Mouse (Mus musculus) hindbrain, embryonic 11.5 days (tissue): ENCODE results near the gene Ankrd22. TPM values are rescaled to one million over a fixed set of nuclear protein-coding genes. Genes with fewer than 3 reads are reported as not detected.

Experiments used
- ATAC-seq: fragments of 200-750 bp; cut with Nextera tagmentation; 2 replicates; pipeline ENCODE4 v1.8.0; 2017; ENCODE audit warnings: mild to moderate bottlenecking, moderate TSS enrichment, moderate library complexity; ENCODE audit not compliant: low FRiP score
- DNase-seq: peaks from one replicate; pipeline ENCODE4 v3.0.0-alpha.2; 2015; ENCODE audit warnings: low spot score
- H3K27ac ChIP-seq: fragments of 300-500 bp; sonication (generic); 2 replicates; pipeline ENCODE4 v1.5.1; 2014; ENCODE audit warnings: mild to moderate bottlenecking, low read depth, low read length
- H3K27me3 ChIP-seq: fragments of 300-500 bp; sonication (generic); 2 replicates; pipeline ENCODE4 v1.6.1; 2014; ENCODE audit warnings: mild to moderate bottlenecking, low read length, moderate library complexity, mixed read lengths; ENCODE audit not compliant: control insufficient read depth, insufficient read depth
- H3K36me3 ChIP-seq: fragments of 300-500 bp; sonication (generic); 2 replicates; pipeline ENCODE4 v1.6.1; 2014; ENCODE audit warnings: mild to moderate bottlenecking, low read length, moderate library complexity, mixed read lengths; ENCODE audit not compliant: control insufficient read depth, insufficient read depth
- H3K4me1 ChIP-seq: fragments of 300-500 bp; sonication (generic); replicated peaks from 2 replicates; pipeline ENCODE4 v1.6.1; 2014; ENCODE audit warnings: low read length, mixed read lengths; ENCODE audit not compliant: control insufficient read depth, insufficient read depth
- H3K4me2 ChIP-seq: fragments of 300-500 bp; sonication (generic); replicated peaks from 2 replicates; pipeline ENCODE4 v1.6.1; 2014; ENCODE audit warnings: mild to moderate bottlenecking, low read depth, low read length
- H3K4me3 ChIP-seq: fragments of 300-500 bp; sonication (generic); 2 replicates; pipeline ENCODE4 v1.5.1; 2014; ENCODE audit warnings: low read depth, low read length
- H3K9ac ChIP-seq: fragments of 300-500 bp; sonication (generic); 2 replicates; pipeline ENCODE4 v1.6.1; 2014; ENCODE audit warnings: low read depth, low read length
- H3K9me3 ChIP-seq: fragments of 300-500 bp; sonication (generic); 2 replicates; pipeline ENCODE4 v1.6.1; 2016; ENCODE audit warnings: low read length; ENCODE audit not compliant: control insufficient read depth
- WGBS: fragments of 180-500 bp; shearing (Covaris S2); extraction: QIAGEN DNeasy Blood & Tissue Kit; methylation state at CpG from one replicate; pipeline ENCODE4 v1.1.7; 2014; 5-methylcytosine and 5-hydroxymethylcytosine counted together
- polyA plus RNA-seq: library from polyadenylated mRNA; unstranded; fragments of >200 nt; fragmentation: Nextera tagmentation; extraction: Ambion mirVana; gene quantifications from 2 replicates; pipeline ENCODE4 v1.2.1, GENCODE M21; 2014

The Ankrd22 gene
- polyA plus RNA-seq, 1 experiment from 2014 or later: not detected

DNA sequence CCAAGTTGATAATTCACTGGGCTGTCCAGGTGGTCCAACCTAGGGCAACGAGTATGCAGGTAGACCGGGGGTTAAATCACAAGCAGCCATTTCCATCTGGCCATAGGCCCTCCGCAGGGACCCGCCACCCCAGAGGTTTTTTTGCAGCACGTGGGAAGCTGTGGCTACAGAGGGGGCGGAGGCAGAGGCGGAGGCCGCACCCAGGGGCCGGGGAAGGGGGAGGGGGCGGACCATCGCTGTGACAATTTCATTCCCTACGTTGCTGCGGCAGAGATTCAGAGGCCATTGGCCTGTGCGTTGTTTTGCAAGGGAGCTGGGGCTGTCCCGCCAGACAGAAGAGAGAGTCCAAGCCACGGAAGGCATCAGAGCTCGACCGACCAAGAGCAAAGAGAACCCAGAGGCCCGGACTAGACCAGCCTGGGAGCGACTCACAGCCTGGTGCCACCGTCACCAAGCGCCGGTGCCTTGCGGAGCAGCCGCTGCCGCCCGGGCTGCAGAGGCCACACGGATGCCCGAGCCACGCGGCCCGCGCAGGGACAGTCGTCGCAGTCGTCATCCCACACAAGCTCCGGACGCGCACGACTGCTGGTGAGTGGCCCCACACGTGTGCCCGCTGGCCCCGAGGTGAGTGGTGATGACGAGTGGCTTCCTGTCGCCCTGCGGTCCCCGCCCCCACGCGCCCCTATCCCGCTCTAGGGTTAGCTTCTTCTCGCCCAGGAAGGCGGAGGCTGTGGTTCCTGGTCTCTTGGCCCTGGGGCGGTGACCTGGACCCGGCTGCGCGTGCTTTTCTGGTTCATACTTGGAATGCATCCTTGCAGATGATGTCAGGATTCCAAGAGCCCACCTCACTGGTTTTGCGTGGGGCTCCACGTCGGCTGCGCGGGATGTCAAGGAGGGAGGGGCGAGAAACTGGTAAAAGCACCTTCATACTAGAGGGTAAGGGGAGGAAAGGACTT is 26.4 kb upstream of the Ankrd22 start, which contains the start of gene Stambpl1:
Gene Stambpl1, plus strand, starts transcription at position 222 of the 956 bp plus-strand sequence.
- peak; percentile 69 for DNase-seq
- 0 out of 2 replicates have a peak, but pooled peaks cover 2% of the 10 kb centered on the region for H3K27me3 ChIP-seq
- peak; percentile 89 for ATAC-seq
- WGBS: under 1% methylated on average over 61 of the region's 62 CpGs
- H3K4me3 ChIP-seq: peak within 1 kb of the TSS; percentile 63
- no peaks in the 10 kb centered on the region for H3K4me1 ChIP-seq
- H3K9ac ChIP-seq: peak within 1 kb of the TSS; percentile 62
- no peak within 1 kb of the TSS for H3K27ac ChIP-seq
- H3K36me3 ChIP-seq: no peaks in the 10 kb centered on the region
- no peaks in the 10 kb centered on the region for H3K9me3 ChIP-seq
- H3K4me2 ChIP-seq: peak within 1 kb of the TSS; percentile 94

DNA sequence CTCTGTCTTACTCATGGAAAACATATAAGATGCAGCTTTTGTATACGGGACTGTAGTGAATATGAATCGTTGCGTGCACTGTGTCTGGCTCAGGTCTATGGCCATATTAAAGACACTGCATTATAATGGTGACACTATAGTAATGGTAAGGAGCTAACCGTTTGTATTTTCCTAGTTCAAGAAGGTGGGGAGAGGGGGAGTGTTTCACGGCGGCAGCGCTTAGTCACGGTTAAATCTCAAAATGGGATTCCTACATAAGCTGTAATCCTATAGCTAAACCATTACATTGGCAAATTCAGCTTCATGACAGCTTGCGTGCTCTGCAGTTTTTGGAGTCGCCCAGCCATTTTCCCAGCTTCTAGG is 25.8 kb upstream of the Ankrd22 start:
- DNase-seq (no peak), ATAC-seq (peak; percentile 48; the same call in 1 of the 2 replicates)
- H3K27ac ChIP-seq: no peak overlapping the region
- 0 out of 2 replicates have a peak, but pooled peaks cover 2% of the 10 kb centered on the region for H3K27me3 ChIP-seq
- no peaks in the 10 kb centered on the region for H3K36me3 ChIP-seq
- peak overlapping the region; percentile 63 for H3K4me3 ChIP-seq
- no peak overlapping the region for H3K9ac ChIP-seq
- 31% methylated on average over 10 of the region's 10 CpGs for WGBS
- H3K4me1 ChIP-seq: no peaks in the 10 kb centered on the region
- no peaks in the 10 kb centered on the region for H3K9me3 ChIP-seq
- H3K4me2 ChIP-seq: peak overlapping the region; percentile 94

DNA sequence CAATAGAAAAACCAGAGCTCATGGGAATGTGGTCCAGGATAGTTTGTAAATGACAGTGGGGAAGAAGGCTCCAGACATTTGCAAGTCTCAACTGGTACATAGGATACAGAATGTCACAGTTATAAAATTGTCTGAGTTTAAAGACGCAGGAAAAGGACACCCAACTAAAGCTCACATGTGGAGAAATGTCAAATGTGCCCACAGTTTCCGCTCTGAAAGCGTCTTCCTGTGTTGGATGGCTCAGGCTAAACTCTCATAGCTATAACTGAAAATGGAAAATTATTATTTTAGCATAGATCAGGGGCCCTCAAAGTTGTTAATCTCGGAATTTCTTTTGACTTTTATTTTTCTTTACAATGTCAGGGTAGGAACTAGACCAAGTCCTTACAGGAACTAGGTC is 21.0 kb upstream of the Ankrd22 start:
- Histone ChIP-seq H3K4me1 (no peaks in the 10 kb centered on the region), H3K4me2 (no peak overlapping the region), H3K27me3 (0 out of 2 replicates have a peak, but pooled peaks cover 2% of the 10 kb centered on the region), H3K36me3 (no peaks in the 10 kb centered on the region), H3K4me3 (no peak overlapping the region), H3K9ac (no peak overlapping the region), H3K9me3 (no peaks in the 10 kb centered on the region), H3K27ac (no peak overlapping the region)
- WGBS: 91% methylated on average over 4 of the region's 4 CpGs
- ATAC-seq: no peak
- no peak for DNase-seq

DNA sequence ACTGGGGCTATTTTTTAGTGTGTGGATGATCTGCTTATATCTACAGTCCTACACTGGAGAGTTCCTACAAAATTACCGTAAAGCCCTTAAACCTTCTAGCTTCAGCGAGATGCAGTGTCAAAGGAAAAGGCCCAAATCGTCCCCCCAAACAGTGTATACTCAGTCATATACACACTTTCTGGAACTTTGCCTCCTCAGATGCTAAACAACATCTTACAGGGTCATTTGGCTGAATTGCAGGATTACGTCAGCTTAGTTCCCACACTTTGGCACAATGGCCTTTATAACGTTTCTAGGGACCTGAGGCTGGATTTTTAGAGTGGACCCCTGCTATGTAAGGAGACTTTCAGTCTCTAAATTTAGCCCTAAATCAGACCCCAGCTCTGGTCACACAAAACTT is 16.6 kb upstream of the Ankrd22 start:
- no peak for DNase-seq
- 79% methylated on average over 5 of the region's 5 CpGs for WGBS
- H3K27ac ChIP-seq: no peak overlapping the region
- no peak overlapping the region for H3K4me2 ChIP-seq
- no peaks in the 10 kb centered on the region for H3K27me3 ChIP-seq
- H3K4me3 ChIP-seq: no peak overlapping the region
- H3K4me1 ChIP-seq: no peaks in the 10 kb centered on the region
- H3K9ac ChIP-seq: no peak overlapping the region
- no peaks in the 10 kb centered on the region for H3K36me3 ChIP-seq
- H3K9me3 ChIP-seq: no peaks in the 10 kb centered on the region
- ATAC-seq: no peak

DNA sequence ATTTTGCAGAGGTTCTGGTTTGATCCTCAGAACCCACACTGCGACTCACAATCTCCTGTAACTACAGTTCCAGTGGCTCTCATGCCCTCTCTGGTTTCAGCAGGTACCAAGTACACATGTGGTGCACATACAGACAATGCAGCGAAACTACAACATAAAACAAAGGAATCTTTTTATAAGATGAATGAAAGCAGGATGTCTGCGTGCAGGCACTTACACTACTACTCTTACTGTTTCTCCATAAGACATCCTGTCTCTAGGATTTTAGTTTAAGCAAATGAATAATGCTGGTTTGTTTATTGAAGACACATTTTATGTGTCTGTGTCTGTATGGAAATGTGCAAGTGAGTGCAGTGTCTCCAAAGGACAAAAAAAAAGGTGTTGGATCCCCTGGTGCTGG is 15.4 kb upstream of the Ankrd22 start:
- no peak overlapping the region for H3K9ac ChIP-seq
- H3K4me3 ChIP-seq: no peak overlapping the region
- no peak for ATAC-seq
- H3K9me3 ChIP-seq: no peaks in the 10 kb centered on the region
- WGBS: 84% methylated on average over 3 of the region's 3 CpGs
- DNase-seq: no peak
- H3K27me3 ChIP-seq: no peaks in the 10 kb centered on the region
- no peaks in the 10 kb centered on the region for H3K36me3 ChIP-seq
- H3K27ac ChIP-seq: no peak overlapping the region
- no peak overlapping the region for H3K4me2 ChIP-seq
- no peaks in the 10 kb centered on the region for H3K4me1 ChIP-seq

DNA sequence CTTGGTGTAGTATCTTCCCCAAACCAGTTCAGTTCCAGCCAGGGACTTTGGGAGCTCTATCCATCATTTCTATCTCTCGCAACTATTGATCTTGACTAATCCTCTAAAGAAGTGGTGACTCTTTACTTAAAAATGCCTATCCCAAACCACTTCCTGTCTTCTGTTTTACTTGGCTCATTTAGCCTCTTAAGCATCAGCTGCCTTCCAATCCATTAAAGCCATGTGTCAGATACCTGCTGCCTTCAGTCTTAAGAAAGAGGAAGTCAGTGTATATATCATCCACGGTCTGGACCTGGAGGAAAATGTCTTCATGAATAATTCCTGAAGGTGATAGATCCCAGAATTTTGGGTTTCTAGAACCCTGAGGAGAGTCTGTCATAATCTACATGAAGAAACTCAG is 14.5 kb upstream of the Ankrd22 start:
- Histone ChIP-seq H3K9me3 (no peaks in the 10 kb centered on the region), H3K36me3 (no peaks in the 10 kb centered on the region), H3K9ac (no peak overlapping the region), H3K4me1 (no peaks in the 10 kb centered on the region), H3K27me3 (no peaks in the 10 kb centered on the region), H3K27ac (no peak overlapping the region), H3K4me3 (no peak overlapping the region), H3K4me2 (no peak overlapping the region)
- DNase-seq (no peak), ATAC-seq (no peak)
- WGBS: 90% methylated on average over 2 of the region's 2 CpGs

DNA sequence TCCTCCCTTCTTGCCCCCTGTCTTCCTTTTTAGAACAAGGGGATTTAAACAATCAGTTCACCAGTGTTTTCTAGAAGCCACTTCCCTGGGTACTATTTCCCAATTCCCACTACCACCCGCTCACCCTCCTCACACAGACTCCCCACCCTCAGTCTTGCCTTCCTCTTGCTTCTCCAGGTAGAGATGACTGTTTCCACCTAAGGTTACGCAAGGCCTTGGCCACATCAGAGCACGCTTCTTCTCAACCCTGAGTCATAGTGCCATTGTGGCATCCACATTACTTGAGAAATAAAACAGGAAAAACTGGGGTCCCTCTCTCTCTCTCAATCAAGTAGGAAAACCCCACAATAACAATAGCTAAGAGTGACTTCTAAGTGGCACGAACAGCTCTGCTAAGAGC is 13.3 kb upstream of the Ankrd22 start:
- no peak for DNase-seq
- H3K4me1 ChIP-seq: no peaks in the 10 kb centered on the region
- no peaks in the 10 kb centered on the region for H3K27me3 ChIP-seq
- no peak for ATAC-seq
- H3K27ac ChIP-seq: no peak overlapping the region
- no peak overlapping the region for H3K9ac ChIP-seq
- no peak overlapping the region for H3K4me2 ChIP-seq
- WGBS: 93% methylated on average over 4 of the region's 4 CpGs
- H3K4me3 ChIP-seq: no peak overlapping the region
- H3K36me3 ChIP-seq: no peaks in the 10 kb centered on the region
- H3K9me3 ChIP-seq: no peaks in the 10 kb centered on the region

DNA sequence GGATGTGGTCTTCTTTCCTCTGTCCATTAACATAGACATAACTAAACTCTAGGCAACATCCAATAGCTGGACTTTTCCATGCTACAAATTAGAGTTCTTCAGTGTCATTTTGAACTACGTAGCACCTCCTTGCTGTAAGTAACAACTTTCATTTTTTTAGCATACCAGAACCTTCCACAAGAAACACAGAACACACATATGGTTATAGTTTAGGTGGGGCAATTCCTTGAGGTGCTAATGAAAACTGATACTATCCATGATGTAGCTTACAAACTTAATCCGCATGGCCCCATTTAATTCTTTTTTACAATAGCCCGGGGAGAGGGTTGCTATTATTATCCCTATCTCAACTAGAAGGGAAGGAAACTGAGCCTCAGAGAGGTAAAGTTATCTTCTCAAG is 8.2 kb upstream of the Ankrd22 start:
- DNase-seq (no peak), ATAC-seq (no peak)
- H3K9ac ChIP-seq: no peak overlapping the region
- WGBS: 72% methylated on average over 3 of the region's 3 CpGs
- no peak overlapping the region for H3K4me3 ChIP-seq
- no peaks in the 10 kb centered on the region for H3K4me1 ChIP-seq
- no peaks in the 10 kb centered on the region for H3K27me3 ChIP-seq
- H3K36me3 ChIP-seq: no peaks in the 10 kb centered on the region
- no peak overlapping the region for H3K27ac ChIP-seq
- H3K4me2 ChIP-seq: no peak overlapping the region
- H3K9me3 ChIP-seq: no peaks in the 10 kb centered on the region

DNA sequence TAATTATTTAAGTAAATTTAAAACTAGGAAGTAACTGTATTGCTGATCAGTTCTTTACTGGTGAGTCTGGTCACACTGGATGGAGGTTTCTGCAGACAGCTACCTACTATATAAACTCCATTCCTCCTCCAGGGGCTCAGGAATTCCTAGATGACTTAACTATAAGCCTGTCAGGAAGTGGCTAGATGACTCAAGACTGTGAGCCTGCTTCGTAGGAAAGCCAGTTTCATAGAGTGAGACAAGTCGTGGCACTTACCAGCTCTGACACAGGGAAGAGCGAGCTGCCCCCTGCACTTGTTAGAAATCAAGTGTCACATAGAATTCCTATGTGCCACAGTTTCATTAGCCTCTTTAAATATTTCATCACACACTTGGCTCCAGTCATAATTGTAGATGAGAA is 5.3 kb upstream of the Ankrd22 start:
- Histone ChIP-seq H3K9me3 (no peaks in the 10 kb centered on the region), H3K4me3 (no peak overlapping the region), H3K4me2 (no peak overlapping the region), H3K9ac (no peak overlapping the region), H3K27me3 (no peaks in the 10 kb centered on the region), H3K36me3 (no peaks in the 10 kb centered on the region), H3K4me1 (no peaks in the 10 kb centered on the region), H3K27ac (no peak overlapping the region)
- DNase-seq (no peak), ATAC-seq (no peak)
- 75% methylated on average over 3 of the region's 3 CpGs for WGBS
